Mouse (Mus musculus) embryonic facial prominence, embryonic 14.5 days (tissue): ENCODE data around the gene Grk3. TPM values are rescaled to one million over a fixed set of nuclear protein-coding genes. Genes with fewer than 3 reads are reported as not detected.

ENCODE experiments used
- ATAC-seq: fragments of 200-750 bp; cut with Nextera tagmentation; 2 replicates; pipeline ENCODE4 v1.8.0; 2017; ENCODE audit warnings: low read depth, moderate number of reproducible peaks, moderate TSS enrichment
- DNase-seq: peaks from one replicate; pipeline ENCODE4 v3.0.0-alpha.2; 2015; ENCODE audit warnings: low spot score
- H3K27ac ChIP-seq: fragments of 300-500 bp; sonication (generic); replicated peaks from 2 replicates; pipeline ENCODE4 v1.5.1; 2014; ENCODE audit warnings: low read depth, mild to moderate bottlenecking, low read length, moderate library complexity
- H3K27me3 ChIP-seq: fragments of 300-500 bp; sonication (generic); replicated peaks from 2 replicates; pipeline ENCODE4 v1.6.1; 2014; ENCODE audit warnings: low read length; ENCODE audit not compliant: control insufficient read depth, insufficient read depth
- H3K36me3 ChIP-seq: fragments of 300-500 bp; sonication (generic); 2 replicates; pipeline ENCODE4 v1.6.1; 2014; ENCODE audit warnings: low read length, mixed read lengths; ENCODE audit not compliant: control insufficient read depth, insufficient read depth
- H3K4me1 ChIP-seq: fragments of 300-500 bp; sonication (generic); 2 replicates; pipeline ENCODE4 v1.6.1; 2014; ENCODE audit warnings: antibody characterized with exemption, low read length; ENCODE audit not compliant: control insufficient read depth, insufficient read depth
- H3K4me2 ChIP-seq: fragments of 300-500 bp; sonication (generic); 2 replicates; pipeline ENCODE4 v1.6.1; 2014; ENCODE audit warnings: low read depth, mild to moderate bottlenecking, low read length, moderate library complexity, mixed read lengths
- H3K4me3 ChIP-seq: fragments of 300-500 bp; sonication (generic); 2 replicates; pipeline ENCODE4 v1.5.1; 2014; ENCODE audit warnings: low read depth, mild to moderate bottlenecking, low read length
- H3K9ac ChIP-seq: fragments of 300-500 bp; sonication (generic); 2 replicates; pipeline ENCODE4 v1.6.1; 2014; ENCODE audit warnings: low read depth, mild to moderate bottlenecking, low read length, moderate library complexity, mixed read lengths
- H3K9me3 ChIP-seq: fragments of 300-500 bp; sonication (generic); 2 replicates; pipeline ENCODE4 v1.6.1; 2016; ENCODE audit warnings: low read length; ENCODE audit not compliant: control insufficient read depth
- WGBS: fragments of 180-500 bp; shearing (Covaris S2); extraction: QIAGEN DNeasy Blood & Tissue Kit; methylation state at CpG from one replicate; pipeline ENCODE4 v1.1.7; 2014; 5-methylcytosine and 5-hydroxymethylcytosine counted together
- polyA plus RNA-seq: library from polyadenylated mRNA; unstranded; fragments of >200 nt; fragmentation: Nextera tagmentation; extraction: Ambion mirVana; gene quantifications from 2 replicates; pipeline ENCODE4 v1.2.1, GENCODE M21; 2014

Grk3 gene
- polyA plus RNA-seq, 1 experiment from 2014 or later: 6.6 TPM

GRCm38 (mm10) chr5:112999227-112999626 lies 16.4 kb downstream of the Grk3 start:
- DNase-seq: no peak
- no peak overlapping the region for H3K4me2 ChIP-seq
- whole genome bisulfite sequencing: 86% methylated on average over 6 of the region's 8 CpGs

GRCm38 (mm10) chr5:112997516-112998186 lies 17.9 kb downstream of the Grk3 start:
- H3K4me3 ChIP-seq: no peak overlapping the region
- no peak overlapping the region for H3K9ac ChIP-seq
- DNase-seq: peak; percentile 59
- no peak overlapping the region for H3K4me2 ChIP-seq
- 0 out of 2 replicates have a peak, but pooled peaks cover 6% of the 10 kb centered on the region for H3K9me3 ChIP-seq
- H3K36me3 ChIP-seq: peaks cover 11% of the 10 kb centered on the region
- 0 out of 2 replicates have a peak, but pooled peaks have one; percentile 62 for ATAC-seq
- WGBS: 50% methylated on average over 5 of the region's 5 CpGs
- H3K4me1 ChIP-seq: no peaks in the 10 kb centered on the region
- no peak overlapping the region; the same call in 1 of the 2 replicates for H3K27ac ChIP-seq
- H3K27me3 ChIP-seq: no peaks in the 10 kb centered on the region

More at GRCm38 (mm10) chr5:112999227-112999626, 16.4 kb downstream of the Grk3 start:
- H3K27me3 ChIP-seq: no peaks in the 10 kb centered on the region
- peaks cover 11% of the 10 kb centered on the region for H3K36me3 ChIP-seq
- H3K27ac ChIP-seq: no peak overlapping the region
- no peak overlapping the region for H3K4me3 ChIP-seq
- ATAC-seq: no peak
- H3K4me1 ChIP-seq: no peaks in the 10 kb centered on the region
- 0 out of 2 replicates have a peak, but pooled peaks cover 5% of the 10 kb centered on the region for H3K9me3 ChIP-seq
- no peak overlapping the region for H3K9ac ChIP-seq

- Histone ChIP-seq H3K4me2 (no peak overlapping the region), H3K27me3 (no peaks in the 10 kb centered on the region), H3K9ac (no peak overlapping the region), H3K4me3 (no peak overlapping the region), H3K27ac (no peak overlapping the region), H3K4me1 (no peaks in the 10 kb centered on the region), H3K36me3 (peaks cover 9% of the 10 kb centered on the region), H3K9me3 (peaks cover 12% of the 10 kb centered on the region; the same call in 1 of the 2 replicates)
- peak; percentile 62 for ATAC-seq
- 69% methylated on average over 9 of the region's 9 CpGs for WGBS
- peak; percentile 31 for DNase-seq
Observed at GRCm38 (mm10) chr5:112991245-112991644, 24.3 kb downstream of the Grk3 start.

DNA sequence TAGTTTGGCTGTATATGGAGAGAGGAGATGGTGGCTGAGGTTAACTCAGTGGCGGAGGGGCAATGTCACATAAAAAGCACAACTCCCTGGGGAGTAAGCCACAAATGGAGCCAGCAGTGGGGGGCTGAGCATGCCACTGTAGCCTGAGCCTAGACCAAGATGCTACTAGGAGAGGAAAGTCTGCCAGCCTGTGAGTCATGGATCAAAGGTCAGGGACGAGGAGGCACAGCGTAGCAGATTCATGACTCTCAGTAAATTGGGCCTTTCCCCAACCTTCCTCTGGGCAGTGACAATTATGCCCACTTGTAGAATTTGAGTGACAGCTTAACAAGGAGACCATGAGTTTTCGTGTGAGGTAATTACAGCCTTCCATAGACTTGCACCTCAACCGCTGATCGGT lies 33.7 kb downstream of the Grk3 start:
- H3K4me2 ChIP-seq: no peak overlapping the region
- H3K4me1 ChIP-seq: no peaks in the 10 kb centered on the region
- H3K36me3 ChIP-seq: no peaks in the 10 kb centered on the region
- H3K27me3 ChIP-seq: no peaks in the 10 kb centered on the region
- WGBS: 49% methylated on average over 6 of the region's 6 CpGs
- ATAC-seq (no peak), DNase-seq (no peak)
- H3K27ac ChIP-seq: no peak overlapping the region
- no peaks in the 10 kb centered on the region for H3K9me3 ChIP-seq
- H3K4me3 ChIP-seq: no peak overlapping the region
- no peak overlapping the region for H3K9ac ChIP-seq

DNA sequence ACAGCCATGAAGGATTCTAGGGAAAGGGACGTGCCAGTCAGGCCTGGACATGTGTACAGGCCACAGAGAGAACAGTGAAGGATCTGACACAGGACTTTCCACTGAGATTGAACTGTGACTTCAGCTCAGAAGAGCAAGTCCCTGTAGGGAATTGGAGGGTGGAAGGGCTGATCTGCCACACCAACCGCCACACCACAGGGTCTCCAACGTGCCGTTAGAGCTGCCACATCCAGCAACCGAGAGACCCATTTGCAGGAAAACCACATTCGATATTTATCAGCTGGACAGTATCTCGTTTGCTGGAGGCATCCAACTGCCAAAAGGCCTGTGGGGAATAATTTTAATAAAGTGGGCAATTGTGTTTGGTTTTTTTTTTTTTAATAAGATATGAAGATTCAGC lies 35.9 kb downstream of the Grk3 start:
- no peak overlapping the region for H3K9ac ChIP-seq
- H3K4me2 ChIP-seq: no peak overlapping the region
- no peaks in the 10 kb centered on the region for H3K27me3 ChIP-seq
- 79% methylated on average over 7 of the region's 7 CpGs for WGBS
- H3K36me3 ChIP-seq: no peaks in the 10 kb centered on the region
- no peak overlapping the region for H3K4me3 ChIP-seq
- no peaks in the 10 kb centered on the region for H3K4me1 ChIP-seq
- no peaks in the 10 kb centered on the region for H3K9me3 ChIP-seq
- H3K27ac ChIP-seq: no peak overlapping the region
- DNase-seq (no peak), ATAC-seq (no peak)

DNA sequence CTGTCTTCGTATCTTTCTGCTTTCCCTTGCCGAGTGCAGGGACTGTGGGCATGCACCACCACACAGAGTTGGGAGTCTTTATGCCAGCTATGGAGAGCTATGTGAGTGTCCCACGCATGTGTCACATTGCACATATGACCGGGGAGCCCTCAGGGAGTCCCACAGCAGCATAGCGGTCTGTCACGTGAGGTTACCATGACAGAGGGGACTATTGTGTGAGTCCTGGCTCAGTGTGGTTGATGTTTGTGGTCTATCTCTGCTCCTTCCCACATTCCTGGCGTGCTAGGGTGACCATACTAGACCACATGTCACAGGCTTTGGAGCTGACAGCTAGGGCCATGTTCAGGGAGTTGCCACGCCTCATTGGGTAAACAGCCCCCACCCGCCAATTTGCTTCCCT lies 36.4 kb downstream of the Grk3 start:
- Histone ChIP-seq H3K4me3 (no peak overlapping the region), H3K4me1 (no peaks in the 10 kb centered on the region), H3K27me3 (no peaks in the 10 kb centered on the region), H3K9me3 (no peaks in the 10 kb centered on the region), H3K27ac (no peak overlapping the region), H3K9ac (no peak overlapping the region), H3K4me2 (no peak overlapping the region), H3K36me3 (no peaks in the 10 kb centered on the region)
- no peak for DNase-seq
- no peak for ATAC-seq
- 88% methylated on average over 9 of the region's 9 CpGs for WGBS

DNA sequence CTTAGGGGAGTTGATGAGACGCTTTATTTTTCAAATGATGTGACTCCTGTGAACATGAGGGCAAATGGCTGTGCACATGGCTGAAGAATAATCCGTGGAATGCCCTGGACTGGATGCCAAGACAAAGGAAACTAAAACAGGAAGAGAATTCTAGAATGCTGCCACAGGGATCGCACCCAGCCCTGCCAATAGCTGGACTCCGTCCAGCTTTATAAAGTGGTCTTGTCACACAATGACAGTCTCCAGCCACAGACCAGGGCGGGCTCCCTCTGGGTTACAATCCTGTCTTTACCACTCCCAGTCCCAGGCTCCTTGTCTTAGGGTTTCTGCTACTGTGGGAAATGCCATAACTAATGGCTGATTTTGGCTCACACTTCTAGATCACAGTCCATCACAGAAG lies 38.5 kb downstream of the Grk3 start:
- WGBS: 76% methylated on average over 5 of the region's 5 CpGs
- Histone ChIP-seq H3K4me1 (peaks cover 15% of the 10 kb centered on the region; the same call in 1 of the 2 replicates), H3K9ac (no peak overlapping the region), H3K9me3 (no peaks in the 10 kb centered on the region), H3K4me2 (no peak overlapping the region), H3K27me3 (no peaks in the 10 kb centered on the region), H3K27ac (no peak overlapping the region), H3K36me3 (no peaks in the 10 kb centered on the region), H3K4me3 (no peak overlapping the region)
- ATAC-seq (no peak), DNase-seq (no peak)

- Histone ChIP-seq H3K9me3 (no peaks in the 10 kb centered on the region), H3K4me1 (peaks cover 15% of the 10 kb centered on the region; the same call in 1 of the 2 replicates), H3K4me3 (no peak overlapping the region), H3K9ac (no peak overlapping the region), H3K36me3 (no peaks in the 10 kb centered on the region), H3K27ac (no peak overlapping the region; the same call in 1 of the 2 replicates), H3K27me3 (no peaks in the 10 kb centered on the region), H3K4me2 (no peak overlapping the region; the same call in 1 of the 2 replicates)
- WGBS: 35% methylated on average over 7 of the region's 7 CpGs
- no peak for DNase-seq
- ATAC-seq: no peak
Observed at GRCm38 (mm10) chr5:112973596-112973995, 42.0 kb downstream of the Grk3 start.

GRCm38 (mm10) chr5:112972297-112972696 lies 43.3 kb downstream of the Grk3 start:
- 83% methylated on average over 12 of the region's 12 CpGs for WGBS
- Histone ChIP-seq H3K27ac (no peak overlapping the region), H3K36me3 (no peaks in the 10 kb centered on the region), H3K4me1 (peaks cover 15% of the 10 kb centered on the region; the same call in 1 of the 2 replicates), H3K4me2 (no peak overlapping the region), H3K4me3 (no peak overlapping the region), H3K9me3 (no peaks in the 10 kb centered on the region), H3K27me3 (no peaks in the 10 kb centered on the region), H3K9ac (no peak overlapping the region)
- ATAC-seq (no peak), DNase-seq (no peak)
